8 mouse cellular contexts compared by ENCODE assay signal in the genomic region with DNA sequence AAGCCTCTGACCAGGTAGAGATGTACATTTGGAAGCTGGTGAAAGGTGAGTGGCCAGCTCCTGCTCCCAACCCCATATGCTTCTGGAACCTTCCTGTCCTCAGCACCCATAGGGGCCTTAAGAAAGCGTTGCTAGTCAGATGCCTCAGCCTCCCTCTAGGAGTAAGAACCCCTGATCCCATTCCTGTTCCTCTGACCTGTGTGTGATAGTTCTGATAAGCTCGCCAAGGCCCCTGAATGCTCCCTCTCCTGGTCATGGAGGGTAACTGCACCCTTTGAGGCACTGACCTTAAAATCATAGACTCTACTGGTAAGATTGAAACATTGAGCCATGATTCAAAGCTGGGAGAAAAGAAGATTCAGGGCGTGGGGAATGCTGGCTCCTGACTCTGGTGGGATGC. TPM values are rescaled to one million over a fixed set of nuclear protein-coding genes. Genes with fewer than 3 reads are reported as not detected.
DNase-seq lines count a peak whose midpoint lies in the region; ATAC-seq and TF ChIP-seq lines count a peak whose summit lies in the region.
"Had no signal": no experiment of that assay in that cellular context is flagged by ENCODE, and none has a peak within 500 bp of the region (broad histone marks: within the 10 kb centered on the region; RNA-seq: fewer than 3 reads in every experiment).

No protein-coding gene starts in this region.

- H3K9me3 ChIP-seq in liver, embryonic 11.5 days (ENCODE audit: control insufficient read depth, low read length): no peaks in the 10 kb centered on the region
- no peaks in the 10 kb centered on the region for H3K9me3 ChIP-seq in embryonic facial prominence, embryonic 10.5 days

- ATAC-seq in liver, embryonic 11.5 days (replicated peaks; ENCODE audit: low FRiP score): no peak

- H3K36me3 ChIP-seq in liver, adult 2 months (ENCODE audit: control insufficient read depth, insufficient read depth, low read length): no peaks in the 10 kb centered on the region
- H3K36me3 ChIP-seq in liver, embryonic 11.5 days (ENCODE audit: control insufficient read depth, insufficient read depth, low read length): no peaks in the 10 kb centered on the region
- no peaks in the 10 kb centered on the region for H3K36me3 ChIP-seq in embryonic facial prominence, embryonic 10.5 days (replicated peaks)

- no peak overlapping the region for H3K4me2 ChIP-seq in liver, embryonic 11.5 days

- no peaks in the 10 kb centered on the region for H3K27me3 ChIP-seq in liver, adult 2 months (ENCODE audit: control insufficient read depth, insufficient read depth, low read length)
- H3K27me3 ChIP-seq in liver, embryonic 11.5 days (replicated peaks; ENCODE audit: control insufficient read depth, insufficient read depth, low read length): no peaks in the 10 kb centered on the region
- peaks cover 7% of the 10 kb centered on the region; the same call in 1 of the 2 replicates for H3K27me3 ChIP-seq in embryonic facial prominence, embryonic 10.5 days (replicated peaks; ENCODE audit: low read depth, poor library complexity, severe bottlenecking)

- no peak overlapping the region for H3K4me3 ChIP-seq in liver, adult 2 months (ENCODE audit: insufficient read depth, low read depth, low read length)
- H3K4me3 ChIP-seq in liver, embryonic 11.5 days (ENCODE audit: low read depth, low read length): no peak overlapping the region
- H3K4me3 ChIP-seq in embryonic facial prominence, embryonic 10.5 days: no peak overlapping the region

- no peak overlapping the region for H3K9ac ChIP-seq in liver, adult 2 months (ENCODE audit: low read depth, low read length)
- H3K9ac ChIP-seq in liver, embryonic 11.5 days (ENCODE audit: low read depth, low read length): no peak overlapping the region

- peak; percentile 47 for DNase-seq in liver, adult 2 months (ENCODE audit: extremely low read depth, low read depth, low spot score)
- no peak for DNase-seq in liver, embryonic 11.5 days (ENCODE audit: low spot score)
- peak; percentile 67 for DNase-seq in R1 (ENCODE audit: low read depth, low spot score)
- DNase-seq in embryonic facial prominence, embryonic 10.5 days (ENCODE audit: low spot score): peak; percentile 60
- DNase-seq in retina, postnatal 7 days (ENCODE audit: low read depth, low spot score): peak; percentile 31
- no peak for DNase-seq in cerebellum, postnatal 25 days
- DNase-seq in layer of hippocampus, adult 18-20 months (ENCODE audit: low spot score in 2 of 2): no peak

- no peaks in the 10 kb centered on the region for H3K4me1 ChIP-seq in liver, adult 2 months (ENCODE audit: control insufficient read depth, insufficient read depth, low read length)
- no peaks in the 10 kb centered on the region for H3K4me1 ChIP-seq in liver, embryonic 11.5 days (replicated peaks; ENCODE audit: control insufficient read depth, insufficient read depth, low read length)
- no peaks in the 10 kb centered on the region for H3K4me1 ChIP-seq in embryonic facial prominence, embryonic 10.5 days

- no peak for TF ChIP-seq POLR2A in liver, adult 2 months (IDR thresholded peaks at IDR 0.05; ENCODE audit: extremely low read depth, insufficient read depth, low read length)

- WGBS in liver, adult 2 months: 49% methylated on average over 3 of the region's 3 CpGs
- WGBS in liver, embryonic 11.5 days: 32% methylated on average over 3 of the region's 3 CpGs
- 40% methylated on average over 3 of the region's 3 CpGs for WGBS in embryonic facial prominence, embryonic 10.5 days

- no peak overlapping the region for H3K27ac ChIP-seq in liver, adult 2 months (replicated peaks; ENCODE audit: insufficient read depth, low read depth, low read length)
- H3K27ac ChIP-seq in liver, embryonic 11.5 days (ENCODE audit: low read depth, low read length): no peak overlapping the region
- H3K27ac ChIP-seq in embryonic facial prominence, embryonic 10.5 days (replicated peaks): no peak overlapping the region
- H3K27ac ChIP-seq: macrophage had no signal

- no peaks in the 10 kb centered on the region for H3K79me2 ChIP-seq in liver, adult 2 months (ENCODE audit: control insufficient read depth, insufficient read depth, low read length)

- peak; percentile 63; the same call in 1 of the 2 replicates for TF ChIP-seq CTCF in liver, adult 2 months (IDR thresholded peaks at IDR 0.05; ENCODE audit: low read depth, low read length)

RNA-seq across cellular contexts. Expression of a gene that starts 23.3 kb away (rescaled TPM):
- not detected in 2 replicates for total RNA-seq in liver, adult 2 months (2014; rRNA removed)
- polyA plus RNA-seq in liver, adult 2 months (2012; rRNA removed): 0.05 TPM in 1 of 2 replicates, not detected in the other
- polyA plus RNA-seq in liver, embryonic 11.5 days (2014; fragmentation: Nextera tagmentation; extraction: Ambion mirVana): 0.19 and 0.39 TPM in 2 replicates
- polyA plus RNA-seq in embryonic facial prominence, embryonic 10.5 days (2016; fragmentation: Nextera tagmentation; extraction: Ambion mirVana): 0.71 and 0.77 TPM in 2 replicates
- not detected for total RNA-seq in layer of hippocampus, adult 18-20 months (2021)
- polyA plus RNA-seq: macrophage had no signal

RNA-seq across cellular contexts. Expression of a gene that starts 49.1 kb away (rescaled TPM):
- 27.6 and 31.5 TPM in 2 replicates for total RNA-seq in liver, adult 2 months (2014; rRNA removed)
- 5.6 and 6.5 TPM in 2 replicates for polyA plus RNA-seq in liver, adult 2 months (2012; rRNA removed)
- 3.7 and 4.3 TPM in 2 replicates for polyA plus RNA-seq in liver, embryonic 11.5 days (2014; fragmentation: Nextera tagmentation; extraction: Ambion mirVana)
- 5.4 and 5.7 TPM in 2 replicates for polyA plus RNA-seq in embryonic facial prominence, embryonic 10.5 days (2016; fragmentation: Nextera tagmentation; extraction: Ambion mirVana)
- total RNA-seq in layer of hippocampus, adult 18-20 months (2021): 10 to 100 TPM; 26.6 to 28.4 TPM

Comparison
In these comparisons a context has a peak if more than half of its experiments do, and no peak if none do; other contexts are left out.
1. DNase-seq: peak in liver, adult 2 months (single experiment), R1 (single experiment), embryonic facial prominence, embryonic 10.5 days (single experiment) and retina, postnatal 7 days (single experiment); none in liver, embryonic 11.5 days (single experiment), cerebellum, postnatal 25 days (0 of 2) and layer of hippocampus, adult 18-20 months (0 of 2).